Mouse (Mus musculus): Measurements from ENCODE around the gene Plpp3.

GRCm38 (mm10) chr4:105158169-105158555 lies 1.0 kb downstream of the Plpp3 start:
- TF ChIP-seq POLR2A (IDR thresholded peaks at IDR 0.05; ENCODE audit: extremely low read depth, insufficient read depth, low read length) (no peak), CTCF (IDR thresholded peaks at IDR 0.05; ENCODE audit: extremely low read depth, insufficient read depth, low read length) (0 out of 2 replicates have a peak, but pooled peaks have one; percentile 1)
